Mouse (Mus musculus): ENCODE data around the gene Prune2.

GRCm38 (mm10) chr19:17180506-17180905 lies 224.6 kb downstream of the Prune2 start:
- TF ChIP-seq CTCF (IDR thresholded peaks at IDR 0.05; ENCODE audit: low read depth, low read length) = no peak
- no peak for TF ChIP-seq POLR2AphosphoS5 (IDR thresholded peaks at IDR 0.05; ENCODE audit: insufficient replicate concordance, low read depth, low read length)
- no peak for TF ChIP-seq TAL1 (conservative IDR thresholded peaks at IDR 0.05; ENCODE audit: low read depth, low read length)
- no peak for TF ChIP-seq GATA1 (IDR thresholded peaks at IDR 0.05; ENCODE audit: borderline replicate concordance, low read length)
- no peak for TF ChIP-seq GATA2 (IDR thresholded peaks at IDR 0.05; ENCODE audit: borderline replicate concordance, low read depth, low read length)
